Mouse (Mus musculus): ENCODE measurements at regions not wholly inside any gene's neighbourhood (a gene's known extent, or its start where the extent isn't known, plus 50 kb on each side); places are given as distances from the start of the nearest gene placed in this dataset.

GRCm38 (mm10) chr13:110471526-110471925 lies 76.7 kb downstream of the Plk2 start:
- TF ChIP-seq POLR2A (IDR thresholded peaks at IDR 0.05; ENCODE audit: insufficient read length, low read depth): no peak
- TF ChIP-seq CEBPB (IDR thresholded peaks at IDR 0.05; ENCODE audit: insufficient read depth, poor library complexity, severe bottlenecking): no peak
- TF ChIP-seq TCF12 (IDR thresholded peaks at IDR 0.05; ENCODE audit: insufficient read depth, poor library complexity, severe bottlenecking): no peak
- TF ChIP-seq E2F4 (IDR thresholded peaks at IDR 0.05; ENCODE audit: insufficient read depth): no peak

Measured in myocyte (in vitro differentiated cells).